Mouse (Mus musculus) kidney, embryonic 16.5 days (tissue): ENCODE results near the gene Ahcy. TPM values are rescaled to one million over a fixed set of nuclear protein-coding genes. Genes with fewer than 3 reads are reported as not detected.
"Not testable (repeated sequence)": the region's sequence is repeated elsewhere in the genome, so short reads cannot be mapped to it uniquely, and the experiment has no call there.

Experiments used
- ATAC-seq: fragments of 200-750 bp; cut with Nextera tagmentation; 2 replicates; pipeline ENCODE4 v1.8.0; 2017; ENCODE audit warnings: moderate TSS enrichment; ENCODE audit not compliant: low FRiP score, low TSS enrichment
- H3K27ac ChIP-seq: fragments of 300-500 bp; sonication (generic); 2 replicates; pipeline ENCODE4 v1.5.1; 2014; ENCODE audit warnings: low read length
- H3K27me3 ChIP-seq: fragments of 300-500 bp; sonication (generic); 2 replicates; pipeline ENCODE4 v1.6.1; 2014; ENCODE audit warnings: low read length, control low read depth, mixed read lengths; ENCODE audit not compliant: insufficient read depth
- H3K36me3 ChIP-seq: fragments of 300-500 bp; sonication (generic); 2 replicates; pipeline ENCODE4 v1.6.1; 2014; ENCODE audit warnings: low read length, control low read depth, mixed read lengths; ENCODE audit not compliant: insufficient read depth
- H3K4me1 ChIP-seq: fragments of 300-500 bp; sonication (generic); 2 replicates; pipeline ENCODE4 v1.6.1; 2014; ENCODE audit warnings: low read length, control low read depth, mixed read lengths; ENCODE audit not compliant: insufficient read depth
- H3K4me2 ChIP-seq: fragments of 300-500 bp; sonication (generic); replicated peaks from 2 replicates; pipeline ENCODE4 v1.6.1; 2014; ENCODE audit warnings: low read depth, low read length
- H3K4me3 ChIP-seq: fragments of 300-500 bp; sonication (generic); 2 replicates; pipeline ENCODE4 v1.5.1; 2014; ENCODE audit warnings: mild to moderate bottlenecking, low read length
- H3K9ac ChIP-seq: fragments of 300-500 bp; sonication (generic); replicated peaks from 2 replicates; pipeline ENCODE4 v1.6.1; 2014; ENCODE audit warnings: low read length
- H3K9me3 ChIP-seq: fragments of 300-500 bp; sonication (generic); 2 replicates; pipeline ENCODE4 v1.6.1; 2016; ENCODE audit warnings: low read length, control low read depth
- WGBS: fragments of 180-500 bp; shearing (Covaris S2); extraction: QIAGEN DNeasy Blood & Tissue Kit; methylation state at CpG from one replicate; pipeline ENCODE4 v1.1.7; 2014; 5-methylcytosine and 5-hydroxymethylcytosine counted together
- polyA plus RNA-seq: library from polyadenylated mRNA; unstranded; fragments of >200 nt; fragmentation: Nextera tagmentation; extraction: Ambion mirVana; gene quantifications from 2 replicates; pipeline ENCODE4 v1.2.1, GENCODE M21; 2015

The Ahcy gene
- polyA plus RNA-seq, 1 experiment from 2014 or later: 79.2 TPM

- H3K36me3 ChIP-seq: no peaks in the 10 kb centered on the region
- H3K4me3 ChIP-seq: no peak overlapping the region
- no peaks in the 10 kb centered on the region for H3K9me3 ChIP-seq
- ATAC-seq: no peak
- no peak overlapping the region for H3K9ac ChIP-seq
- H3K27me3 ChIP-seq: no peaks in the 10 kb centered on the region
- peaks cover 19% of the 10 kb centered on the region for H3K4me1 ChIP-seq
- H3K4me2 ChIP-seq: no peak overlapping the region
- 82% methylated on average over 6 of the region's 6 CpGs for WGBS
- H3K27ac ChIP-seq: no peak overlapping the region
Measured at GRCm38 (mm10) chr2:155075649-155076048, 1.4 kb upstream of the Ahcy start.

GRCm38 (mm10) chr2:155074766-155075330 is 551 bp upstream of the Ahcy start:
- 24% methylated on average over 12 of the region's 12 CpGs for WGBS
- H3K4me1 ChIP-seq: peaks cover 19% of the 10 kb centered on the region
- no peaks in the 10 kb centered on the region for H3K36me3 ChIP-seq
- peak overlapping the region; percentile 90 for H3K9ac ChIP-seq
- no peak for ATAC-seq
- peak overlapping the region; percentile 78 for H3K4me3 ChIP-seq
- H3K27ac ChIP-seq: peak overlapping the region; percentile 83
- H3K9me3 ChIP-seq: no peaks in the 10 kb centered on the region
- peak overlapping the region; percentile 76 for H3K4me2 ChIP-seq
- no peaks in the 10 kb centered on the region for H3K27me3 ChIP-seq

GRCm38 (mm10) chr2:155073347-155073746 is 950 bp downstream of the Ahcy start:
- no peaks in the 10 kb centered on the region for H3K27me3 ChIP-seq
- peaks cover 1% of the 10 kb centered on the region; the same call in 1 of the 2 replicates for H3K36me3 ChIP-seq
- 15% methylated on average over 3 of the region's 3 CpGs for WGBS
- H3K27ac ChIP-seq: peak overlapping the region; percentile 83
- H3K9ac ChIP-seq: peak overlapping the region; percentile 90
- no peaks in the 10 kb centered on the region for H3K9me3 ChIP-seq
- H3K4me3 ChIP-seq: peak overlapping the region; percentile 78
- peak overlapping the region; percentile 76 for H3K4me2 ChIP-seq
- ATAC-seq: no peak
- peaks cover 19% of the 10 kb centered on the region for H3K4me1 ChIP-seq

- H3K27ac ChIP-seq: no peak overlapping the region
Measured at GRCm38 (mm10) chr2:155072353-155073145, 1.7 kb downstream of the Ahcy start.

GRCm38 (mm10) chr2:155071027-155071426 is 3.3 kb downstream of the Ahcy start:
- H3K4me2 ChIP-seq: no peak overlapping the region
- 72% methylated on average over 9 of the region's 9 CpGs for WGBS
- no peaks in the 10 kb centered on the region for H3K9me3 ChIP-seq
- H3K27me3 ChIP-seq: no peaks in the 10 kb centered on the region
- H3K9ac ChIP-seq: no peak overlapping the region
- H3K4me3 ChIP-seq: no peak overlapping the region
- no peak for ATAC-seq
- H3K27ac ChIP-seq: no peak overlapping the region
- H3K4me1 ChIP-seq: peaks cover 19% of the 10 kb centered on the region
- H3K36me3 ChIP-seq: peaks cover 17% of the 10 kb centered on the region

More at GRCm38 (mm10) chr2:155072353-155073145, 1.7 kb downstream of the Ahcy start:
- WGBS: 81% methylated on average over 8 of the region's 8 CpGs
- H3K4me2 ChIP-seq: peak overlapping the region; percentile 76; the same call in 1 of the 2 replicates
- no peak overlapping the region for H3K9ac ChIP-seq
- no peaks in the 10 kb centered on the region for H3K27me3 ChIP-seq
- H3K4me3 ChIP-seq: no peak overlapping the region
- peaks cover 19% of the 10 kb centered on the region for H3K4me1 ChIP-seq
- no peak for ATAC-seq
- no peaks in the 10 kb centered on the region for H3K9me3 ChIP-seq
- peaks cover 9% of the 10 kb centered on the region for H3K36me3 ChIP-seq

- no peaks in the 10 kb centered on the region for H3K9me3 ChIP-seq
- 73% methylated on average over 1 of the region's 1 CpGs for WGBS
- H3K27me3 ChIP-seq: no peaks in the 10 kb centered on the region
- no peak overlapping the region for H3K4me2 ChIP-seq
- H3K9ac ChIP-seq: no peak overlapping the region
- H3K4me1 ChIP-seq: no peaks in the 10 kb centered on the region
- no peak overlapping the region for H3K27ac ChIP-seq
- ATAC-seq: no peak
- H3K4me3 ChIP-seq: no peak overlapping the region
- H3K36me3 ChIP-seq: peaks cover 15% of the 10 kb centered on the region
Measured at GRCm38 (mm10) chr2:155057361-155057760, 16.9 kb downstream of the Ahcy start.

GRCm38 (mm10) chr2:155056076-155056578 is 18.2 kb downstream of the Ahcy start:
- H3K27ac ChIP-seq: no peak overlapping the region
- no peaks in the 10 kb centered on the region for H3K9me3 ChIP-seq
- H3K4me2 ChIP-seq: no peak overlapping the region
- H3K4me1 ChIP-seq: peaks cover 7% of the 10 kb centered on the region
- H3K36me3 ChIP-seq: peaks cover 11% of the 10 kb centered on the region
- no peak overlapping the region for H3K9ac ChIP-seq
- WGBS: 68% methylated on average over 5 of the region's 5 CpGs
- no peak for ATAC-seq
- no peaks in the 10 kb centered on the region for H3K27me3 ChIP-seq
- H3K4me3 ChIP-seq: no peak overlapping the region

- H3K4me3 ChIP-seq: no peak overlapping the region
- ATAC-seq: no peak
- 72% methylated on average over 3 of the region's 3 CpGs for WGBS
Measured at GRCm38 (mm10) chr2:155054672-155055071, 19.6 kb downstream of the Ahcy start.

GRCm38 (mm10) chr2:155053512-155053911 is 20.8 kb downstream of the Ahcy start:
- H3K4me3 ChIP-seq, H3K9me3 ChIP-seq, H3K27me3 ChIP-seq, H3K27ac ChIP-seq, ATAC-seq, H3K4me2 ChIP-seq, H3K9ac ChIP-seq, H3K36me3 ChIP-seq: not testable (repeated sequence)
- H3K4me1 ChIP-seq: peaks cover 13% of the 10 kb centered on the region
- WGBS: 92% methylated on average over 8 of the region's 8 CpGs

More at GRCm38 (mm10) chr2:155054672-155055071, 19.6 kb downstream of the Ahcy start:
- H3K27me3 ChIP-seq: no peaks in the 10 kb centered on the region
- H3K36me3 ChIP-seq: peaks cover 3% of the 10 kb centered on the region; the same call in 1 of the 2 replicates
- H3K9me3 ChIP-seq: no peaks in the 10 kb centered on the region
- H3K4me1 ChIP-seq: peaks cover 13% of the 10 kb centered on the region
- H3K4me2 ChIP-seq: no peak overlapping the region
- H3K27ac ChIP-seq: no peak overlapping the region
- H3K9ac ChIP-seq: no peak overlapping the region

GRCm38 (mm10) chr2:155052681-155053080 is 21.6 kb downstream of the Ahcy start:
- Histone ChIP-seq H3K4me1 (peaks cover 13% of the 10 kb centered on the region), H3K4me2 (no peak overlapping the region), H3K9me3 (no peaks in the 10 kb centered on the region), H3K4me3 (no peak overlapping the region), H3K9ac (no peak overlapping the region), H3K27ac (no peak overlapping the region), H3K27me3 (no peaks in the 10 kb centered on the region), H3K36me3 (no peaks in the 10 kb centered on the region)
- ATAC-seq: no peak
- WGBS: 89% methylated on average over 2 of the region's 2 CpGs
